Mouse (Mus musculus) embryonic facial prominence, embryonic 14.5 days (tissue): Measurements from ENCODE around the gene 2310039H08Rik. TPM values are rescaled to one million over a fixed set of nuclear protein-coding genes. Genes with fewer than 3 reads are reported as not detected.

ENCODE experiments used
- ATAC-seq: fragments of 200-750 bp; cut with Nextera tagmentation; 2 replicates; pipeline ENCODE4 v1.8.0; 2017; ENCODE audit warnings: low read depth, moderate number of reproducible peaks, moderate TSS enrichment
- DNase-seq: peaks from one replicate; pipeline ENCODE4 v3.0.0-alpha.2; 2015; ENCODE audit warnings: low spot score
- H3K27ac ChIP-seq: fragments of 300-500 bp; sonication (generic); replicated peaks from 2 replicates; pipeline ENCODE4 v1.5.1; 2014; ENCODE audit warnings: low read depth, mild to moderate bottlenecking, low read length, moderate library complexity
- H3K27me3 ChIP-seq: fragments of 300-500 bp; sonication (generic); replicated peaks from 2 replicates; pipeline ENCODE4 v1.6.1; 2014; ENCODE audit warnings: low read length; ENCODE audit not compliant: control insufficient read depth, insufficient read depth
- H3K36me3 ChIP-seq: fragments of 300-500 bp; sonication (generic); 2 replicates; pipeline ENCODE4 v1.6.1; 2014; ENCODE audit warnings: low read length, mixed read lengths; ENCODE audit not compliant: control insufficient read depth, insufficient read depth
- H3K4me1 ChIP-seq: fragments of 300-500 bp; sonication (generic); 2 replicates; pipeline ENCODE4 v1.6.1; 2014; ENCODE audit warnings: antibody characterized with exemption, low read length; ENCODE audit not compliant: control insufficient read depth, insufficient read depth
- H3K4me2 ChIP-seq: fragments of 300-500 bp; sonication (generic); 2 replicates; pipeline ENCODE4 v1.6.1; 2014; ENCODE audit warnings: low read depth, mild to moderate bottlenecking, low read length, moderate library complexity, mixed read lengths
- H3K4me3 ChIP-seq: fragments of 300-500 bp; sonication (generic); 2 replicates; pipeline ENCODE4 v1.5.1; 2014; ENCODE audit warnings: low read depth, mild to moderate bottlenecking, low read length
- H3K9ac ChIP-seq: fragments of 300-500 bp; sonication (generic); 2 replicates; pipeline ENCODE4 v1.6.1; 2014; ENCODE audit warnings: low read depth, mild to moderate bottlenecking, low read length, moderate library complexity, mixed read lengths
- H3K9me3 ChIP-seq: fragments of 300-500 bp; sonication (generic); 2 replicates; pipeline ENCODE4 v1.6.1; 2016; ENCODE audit warnings: low read length; ENCODE audit not compliant: control insufficient read depth
- WGBS: fragments of 180-500 bp; shearing (Covaris S2); extraction: QIAGEN DNeasy Blood & Tissue Kit; methylation state at CpG from one replicate; pipeline ENCODE4 v1.1.7; 2014; 5-methylcytosine and 5-hydroxymethylcytosine counted together
- polyA plus RNA-seq: library from polyadenylated mRNA; unstranded; fragments of >200 nt; fragmentation: Nextera tagmentation; extraction: Ambion mirVana; gene quantifications from 2 replicates; pipeline ENCODE4 v1.2.1, GENCODE M21; 2014

2310039H08Rik gene
- 86.2 and 92.3 TPM in 2 replicates for polyA plus RNA-seq

DNA sequence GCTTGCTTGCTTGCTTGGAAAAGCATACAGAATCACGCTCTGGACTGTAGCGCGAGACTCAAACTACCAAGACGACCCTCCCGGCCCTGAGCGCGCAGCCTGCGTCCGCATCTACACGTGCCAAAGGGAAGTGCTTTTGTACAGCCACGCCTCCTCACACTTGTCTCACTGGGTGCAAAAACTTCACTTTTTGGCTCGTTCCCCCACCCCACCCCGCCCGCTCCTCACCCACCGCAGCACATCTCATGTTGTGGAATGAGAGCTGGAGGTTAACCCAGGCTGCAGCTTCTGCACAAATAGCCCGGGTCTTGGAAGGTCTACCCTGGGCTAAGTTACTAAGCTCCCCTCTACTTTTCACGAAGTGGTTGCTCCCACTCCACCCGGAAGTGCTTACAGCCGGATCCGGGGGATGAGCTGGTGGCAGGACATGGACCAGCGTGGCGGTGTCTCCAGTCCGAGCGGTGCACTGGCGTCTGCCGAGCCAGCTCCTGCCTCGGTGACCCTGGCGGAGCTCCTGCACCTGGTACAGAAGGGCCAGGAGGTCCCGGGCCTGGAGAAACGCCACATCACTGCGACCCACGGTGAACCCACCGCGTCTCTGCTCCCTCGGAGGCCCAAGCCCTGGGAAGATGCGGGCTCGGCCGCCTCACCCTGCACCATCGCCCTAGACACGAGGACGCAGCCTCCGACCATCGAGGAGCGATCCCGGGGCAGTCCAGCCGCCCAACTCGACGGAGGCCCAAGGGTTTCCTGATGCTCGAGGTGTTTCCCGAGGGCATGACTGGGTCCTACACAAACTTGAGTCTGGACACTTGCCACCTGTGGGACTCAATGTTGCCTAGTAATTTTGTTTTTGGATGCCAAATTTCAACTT is at the start of gene 2310039H08Rik:
Gene 2310039H08Rik, plus strand, starts transcription at position 232 of the 874 bp plus-strand sequence.
- H3K4me3 ChIP-seq = peak within 1 kb of the TSS; percentile 88
- H3K27ac ChIP-seq = peak within 1 kb of the TSS; percentile 78
- DNase-seq (peak; percentile 96), ATAC-seq (peak; percentile 92)
- peak within 1 kb of the TSS; percentile 84 for H3K4me2 ChIP-seq
- no peaks in the 10 kb centered on the region for H3K4me1 ChIP-seq
- H3K9me3 ChIP-seq = no peaks in the 10 kb centered on the region
- H3K9ac ChIP-seq = peak within 1 kb of the TSS; percentile 83
- H3K36me3 ChIP-seq = peaks cover 32% of the 10 kb centered on the region
- H3K27me3 ChIP-seq = no peaks in the 10 kb centered on the region
- WGBS = under 1% methylated on average over 46 of the region's 50 CpGs

DNA sequence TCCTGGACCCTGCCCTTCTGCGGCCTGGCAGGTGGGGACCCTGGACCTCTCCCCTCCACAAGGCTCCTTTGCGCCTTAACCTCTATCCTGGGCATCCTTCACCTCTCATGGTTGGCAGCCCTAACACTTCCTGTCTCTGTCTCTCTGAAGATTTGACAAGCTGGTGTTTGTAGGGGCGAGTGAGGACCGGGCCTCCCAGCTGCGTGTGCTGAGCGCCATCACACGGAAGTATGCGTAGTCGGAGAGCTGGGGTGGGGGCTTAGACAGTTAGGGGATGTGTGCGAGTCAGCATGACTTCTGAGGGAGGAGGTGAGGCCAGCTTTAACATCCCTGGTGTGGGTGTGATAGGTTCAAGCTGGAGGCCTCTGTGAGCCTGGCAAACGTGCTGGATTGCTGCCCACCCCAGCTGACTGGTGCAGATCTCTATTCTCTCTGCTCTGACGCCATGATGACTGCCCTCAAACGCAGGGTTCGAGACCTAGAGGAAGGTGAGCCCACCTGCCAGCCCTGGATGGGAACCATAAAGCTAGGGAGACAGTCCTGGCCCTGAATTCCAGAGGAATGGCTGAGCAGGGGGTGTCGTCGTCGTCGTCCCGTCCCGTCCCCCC is 47.9 kb upstream of the 2310039H08Rik start:
- Histone ChIP-seq H3K4me3 (no peak overlapping the region), H3K27me3 (peaks cover 16% of the 10 kb centered on the region), H3K36me3 (peaks cover 59% of the 10 kb centered on the region; the same call in 1 of the 2 replicates), H3K9me3 (no peaks in the 10 kb centered on the region), H3K27ac (no peak overlapping the region), H3K4me2 (no peak overlapping the region), H3K4me1 (no peaks in the 10 kb centered on the region), H3K9ac (no peak overlapping the region)
- ATAC-seq = no peak
- DNase-seq = no peak
- 83% methylated on average over 14 of the region's 20 CpGs for WGBS

GRCm38 (mm10) chr17:46725273-46725672 is 47.2 kb upstream of the 2310039H08Rik start:
- peak; percentile 31 for DNase-seq
- H3K4me1 ChIP-seq = no peaks in the 10 kb centered on the region
- H3K27ac ChIP-seq = no peak overlapping the region
- peaks cover 16% of the 10 kb centered on the region for H3K27me3 ChIP-seq
- H3K9ac ChIP-seq = no peak overlapping the region
- WGBS = 58% methylated on average over 9 of the region's 9 CpGs
- peak; percentile 21; the same call in 1 of the 2 replicates for ATAC-seq
- no peak overlapping the region for H3K4me2 ChIP-seq
- H3K36me3 ChIP-seq = peaks cover 52% of the 10 kb centered on the region; the same call in 1 of the 2 replicates
- H3K9me3 ChIP-seq = no peaks in the 10 kb centered on the region
- no peak overlapping the region for H3K4me3 ChIP-seq

- Histone ChIP-seq H3K4me2 (no peak overlapping the region), H3K36me3 (peaks cover 45% of the 10 kb centered on the region; the same call in 1 of the 2 replicates), H3K9ac (no peak overlapping the region), H3K27me3 (peaks cover 16% of the 10 kb centered on the region), H3K4me3 (no peak overlapping the region), H3K4me1 (no peaks in the 10 kb centered on the region), H3K9me3 (no peaks in the 10 kb centered on the region), H3K27ac (no peak overlapping the region)
- DNase-seq (no peak), ATAC-seq (no peak)
- 91% methylated on average over 25 of the region's 26 CpGs for WGBS
These were observed 46.4 kb upstream of the 2310039H08Rik start for GRCm38 (mm10) chr17:46725731-46726645.

DNA sequence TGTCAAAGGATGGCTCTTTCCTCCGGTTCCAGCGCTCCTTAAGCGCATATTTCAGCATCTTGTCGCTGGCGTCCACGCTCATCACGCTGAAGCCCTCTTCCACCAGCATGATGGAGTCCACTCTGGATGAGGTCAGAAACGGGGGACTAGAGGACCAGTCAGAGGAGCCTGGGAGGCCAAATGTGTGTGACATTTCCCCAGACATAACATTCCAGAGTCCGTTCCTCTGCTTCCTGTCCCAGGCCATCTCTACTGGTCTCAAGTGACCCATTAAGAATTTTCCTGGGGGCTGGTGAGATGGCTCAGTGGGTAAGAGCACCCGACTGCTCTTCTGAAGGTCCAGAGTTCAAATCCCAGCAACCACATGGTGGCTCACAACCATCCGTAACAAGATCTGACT is 45.2 kb upstream of the 2310039H08Rik start:
- H3K9me3 ChIP-seq = no peaks in the 10 kb centered on the region
- H3K27ac ChIP-seq = no peak overlapping the region
- no peak overlapping the region for H3K4me3 ChIP-seq
- no peak for ATAC-seq
- no peak overlapping the region for H3K4me2 ChIP-seq
- H3K27me3 ChIP-seq = peaks cover 16% of the 10 kb centered on the region
- H3K9ac ChIP-seq = no peak overlapping the region
- H3K36me3 ChIP-seq = peaks cover 33% of the 10 kb centered on the region; the same call in 1 of the 2 replicates
- no peaks in the 10 kb centered on the region for H3K4me1 ChIP-seq
- WGBS = 90% methylated on average over 11 of the region's 11 CpGs
- no peak for DNase-seq

DNA sequence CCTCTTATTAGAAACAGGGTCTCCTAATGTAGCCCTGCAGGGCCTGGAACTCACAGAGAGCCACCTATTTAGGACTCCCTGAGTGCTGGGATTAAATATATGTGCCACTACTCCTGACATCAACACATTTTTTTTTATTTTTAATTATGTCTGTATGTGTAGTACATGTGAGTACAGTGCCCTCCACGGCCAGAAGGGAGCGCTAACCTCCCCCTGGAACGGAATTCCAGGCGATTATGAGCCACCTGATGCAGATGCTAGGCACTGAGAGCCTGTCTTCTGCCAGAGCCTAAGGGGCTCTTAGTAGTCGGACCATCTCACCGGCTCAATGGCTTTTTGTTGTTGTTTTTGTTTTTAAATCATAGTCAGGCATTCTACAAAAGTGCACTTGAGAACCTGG is 44.4 kb upstream of the 2310039H08Rik start:
- Histone ChIP-seq H3K9ac (no peak overlapping the region), H3K4me1 (no peaks in the 10 kb centered on the region), H3K27me3 (peaks cover 16% of the 10 kb centered on the region), H3K4me2 (no peak overlapping the region), H3K27ac (no peak overlapping the region), H3K4me3 (no peak overlapping the region), H3K36me3 (peaks cover 29% of the 10 kb centered on the region; the same call in 1 of the 2 replicates), H3K9me3 (no peaks in the 10 kb centered on the region)
- ATAC-seq (no peak), DNase-seq (no peak)
- WGBS = 42% methylated on average over 6 of the region's 6 CpGs

DNA sequence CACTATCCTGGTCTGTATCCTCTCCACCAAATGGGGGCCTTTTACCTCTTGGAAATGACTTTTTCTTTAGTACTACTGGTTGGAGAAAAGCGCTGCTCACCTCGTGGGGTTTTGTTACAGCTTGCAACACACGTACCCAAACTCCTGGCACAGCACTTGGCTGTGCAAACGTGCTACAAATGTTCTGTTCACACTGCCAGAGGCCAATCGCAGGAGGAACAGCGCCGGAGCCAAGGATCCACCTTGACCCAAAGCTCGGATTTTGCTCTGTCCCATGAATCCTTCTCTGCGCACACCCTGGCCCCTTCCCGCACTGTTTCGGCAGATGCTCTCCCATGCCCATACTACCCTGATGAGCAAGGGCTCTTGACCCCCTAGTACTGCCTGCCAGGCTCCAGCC is 43.9 kb upstream of the 2310039H08Rik start:
- WGBS = 40% methylated on average over 11 of the region's 11 CpGs
- peaks cover 16% of the 10 kb centered on the region for H3K27me3 ChIP-seq
- peak overlapping the region; percentile 43 for H3K4me2 ChIP-seq
- no peak overlapping the region for H3K27ac ChIP-seq
- DNase-seq = no peak
- H3K36me3 ChIP-seq = peaks cover 24% of the 10 kb centered on the region; the same call in 1 of the 2 replicates
- no peaks in the 10 kb centered on the region for H3K9me3 ChIP-seq
- no peak for ATAC-seq
- peak overlapping the region; percentile 48 for H3K9ac ChIP-seq
- no peaks in the 10 kb centered on the region for H3K4me1 ChIP-seq
- H3K4me3 ChIP-seq = 0 out of 2 replicates have a peak overlapping the region, but pooled peaks have one; percentile 19

GRCm38 (mm10) chr17:46728904-46729318 is 43.5 kb upstream of the 2310039H08Rik start, which contains the start of gene Gnmt:
Gene Gnmt (minus strand): TSS chr17:46729168.
- DNase-seq (peak; percentile 38), ATAC-seq (peak; percentile 70)
- Histone ChIP-seq H3K9ac (peak within 1 kb of the TSS; percentile 48), H3K4me3 (peak within 1 kb of the TSS; percentile 19; the same call in 1 of the 2 replicates), H3K36me3 (peaks cover 20% of the 10 kb centered on the region; the same call in 1 of the 2 replicates), H3K27me3 (peaks cover 16% of the 10 kb centered on the region), H3K27ac (no peak within 1 kb of the TSS), H3K4me1 (no peaks in the 10 kb centered on the region), H3K9me3 (no peaks in the 10 kb centered on the region), H3K4me2 (peak within 1 kb of the TSS; percentile 43)
- 12% methylated on average over 21 of the region's 24 CpGs for WGBS
